Mouse (Mus musculus) midbrain, embryonic 14.5 days (tissue): ENCODE results near the gene Hspb3. TPM values are rescaled to one million over a fixed set of nuclear protein-coding genes. Genes with fewer than 3 reads are reported as not detected.

Source experiments
- ATAC-seq: fragments of 200-750 bp; cut with Nextera tagmentation; 2 replicates; pipeline ENCODE4 v1.8.0; 2017; ENCODE audit warnings: moderate number of reproducible peaks, moderate library complexity; ENCODE audit not compliant: low FRiP score, low TSS enrichment
- DNase-seq: peaks from one replicate; pipeline ENCODE4 v3.0.0-alpha.2; 2015
- H3K27ac ChIP-seq: fragments of 300-500 bp; sonication (generic); replicated peaks from 2 replicates; pipeline ENCODE4 v1.5.1; 2014; ENCODE audit warnings: mild to moderate bottlenecking, low read depth, low read length, moderate library complexity
- H3K27me3 ChIP-seq: fragments of 300-500 bp; sonication (generic); 2 replicates; pipeline ENCODE4 v1.6.1; 2014; ENCODE audit warnings: low read length, control low read depth, mixed read lengths; ENCODE audit not compliant: control insufficient read depth, insufficient read depth
- H3K36me3 ChIP-seq: fragments of 300-500 bp; sonication (generic); 2 replicates; pipeline ENCODE4 v1.6.1; 2014; ENCODE audit warnings: low read length, control low read depth; ENCODE audit not compliant: control insufficient read depth, insufficient read depth
- H3K4me1 ChIP-seq: fragments of 300-500 bp; sonication (generic); 2 replicates; pipeline ENCODE4 v1.6.1; 2014; ENCODE audit warnings: mild to moderate bottlenecking, antibody characterized with exemption, low read length, control low read depth; ENCODE audit not compliant: control insufficient read depth, insufficient read depth
- H3K4me2 ChIP-seq: fragments of 300-500 bp; sonication (generic); 2 replicates; pipeline ENCODE4 v1.6.1; 2014; ENCODE audit warnings: mild to moderate bottlenecking, low read length, moderate library complexity
- H3K4me3 ChIP-seq: fragments of 300-500 bp; sonication (generic); replicated peaks from 2 replicates; pipeline ENCODE4 v1.5.1; 2014; ENCODE audit warnings: low read depth, low read length
- H3K9ac ChIP-seq: fragments of 300-500 bp; sonication (generic); replicated peaks from 2 replicates; pipeline ENCODE4 v1.6.1; 2014; ENCODE audit warnings: mild to moderate bottlenecking, low read length, moderate library complexity
- H3K9me3 ChIP-seq: fragments of 300-500 bp; sonication (generic); 2 replicates; pipeline ENCODE4 v1.6.1; 2016; ENCODE audit warnings: low read length, control low read depth, mixed read lengths; ENCODE audit not compliant: control insufficient read depth
- WGBS: fragments of 180-500 bp; shearing (Covaris S2); extraction: QIAGEN DNeasy Blood & Tissue Kit; methylation state at CpG from one replicate; pipeline ENCODE4 v1.1.7; 2014; 5-methylcytosine and 5-hydroxymethylcytosine counted together
- polyA plus RNA-seq: library from polyadenylated mRNA; unstranded; fragments of >200 nt; fragmentation: Nextera tagmentation; extraction: Ambion mirVana; gene quantifications from 2 replicates; pipeline ENCODE4 v1.2.1, GENCODE M21; 2014

Hspb3 gene
- polyA plus RNA-seq, 1 experiment from 2014 or later, result 0.29 TPM

DNA sequence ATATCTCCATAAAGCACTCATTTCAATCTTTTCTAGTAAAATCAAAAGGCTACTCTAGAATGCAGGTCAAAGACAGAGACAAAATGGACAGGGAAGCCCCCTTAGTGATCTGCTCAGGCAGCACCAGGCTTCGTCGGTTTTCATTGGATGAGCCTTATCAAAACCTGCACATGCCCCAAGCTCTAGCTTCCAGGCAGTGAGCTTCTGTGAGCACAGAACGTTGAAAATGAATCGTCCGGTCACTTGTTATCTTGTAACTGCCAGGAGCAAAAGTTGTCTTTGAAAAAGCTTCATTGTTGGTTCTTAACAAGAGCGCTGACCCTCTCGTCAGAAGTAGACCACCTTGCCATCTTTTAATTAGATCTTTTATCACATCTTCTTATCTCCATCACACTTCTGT lies 26.4 kb upstream of the Hspb3 start:
- Histone ChIP-seq H3K9ac (no peak overlapping the region), H3K4me2 (no peak overlapping the region), H3K36me3 (no peaks in the 10 kb centered on the region), H3K27me3 (no peaks in the 10 kb centered on the region), H3K9me3 (no peaks in the 10 kb centered on the region), H3K4me1 (no peaks in the 10 kb centered on the region), H3K4me3 (no peak overlapping the region), H3K27ac (no peak overlapping the region)
- no peak for DNase-seq
- ATAC-seq, result no peak
- WGBS, result 81% methylated on average over 7 of the region's 7 CpGs

DNA sequence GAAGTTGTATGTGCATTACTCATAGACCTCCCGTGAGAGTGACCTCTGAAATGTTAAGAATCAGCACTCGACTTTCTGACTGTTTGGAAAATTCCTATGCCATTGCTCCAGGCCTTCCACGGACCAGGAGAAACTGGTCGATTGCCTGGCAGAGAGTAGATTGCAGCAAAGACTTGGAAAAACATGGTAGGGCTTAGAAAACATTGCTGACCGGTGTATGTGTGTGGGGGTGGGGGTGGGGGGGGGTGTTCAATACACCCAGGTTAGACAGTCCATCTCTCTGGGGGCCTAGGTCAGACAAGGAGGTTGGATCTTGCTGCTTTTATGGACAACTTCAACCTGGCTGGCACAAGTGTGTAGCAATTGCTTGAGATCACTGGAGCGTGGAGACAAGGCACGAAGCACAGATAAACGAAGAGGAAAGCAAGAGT lies 23.2 kb upstream of the Hspb3 start:
- DNase-seq (no peak), ATAC-seq (no peak)
- Histone ChIP-seq H3K4me2 (no peak overlapping the region), H3K4me3 (no peak overlapping the region), H3K9ac (no peak overlapping the region), H3K27ac (no peak overlapping the region), H3K36me3 (no peaks in the 10 kb centered on the region), H3K27me3 (no peaks in the 10 kb centered on the region), H3K9me3 (no peaks in the 10 kb centered on the region), H3K4me1 (no peaks in the 10 kb centered on the region)
- WGBS, result 73% methylated on average over 8 of the region's 8 CpGs

DNA sequence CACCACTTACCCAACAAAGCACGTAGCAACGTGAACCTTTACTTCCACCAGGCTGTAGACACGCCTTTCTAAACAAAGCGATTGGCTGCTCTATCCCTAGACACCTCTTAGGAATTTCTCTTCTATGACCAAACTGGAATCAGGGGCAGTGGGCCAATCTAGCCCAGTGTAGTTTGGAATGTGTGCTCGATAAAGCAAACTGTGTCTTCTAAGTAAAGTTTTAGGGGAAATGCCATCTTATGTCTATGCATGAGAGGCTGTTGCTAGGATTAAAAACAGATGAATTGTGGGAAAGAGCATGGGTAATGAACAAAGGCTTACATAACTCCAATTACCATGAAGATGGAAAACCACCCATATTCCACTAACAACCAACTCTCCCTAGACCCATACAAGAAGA lies 19.3 kb upstream of the Hspb3 start:
- H3K4me1 ChIP-seq, result no peaks in the 10 kb centered on the region
- no peak overlapping the region for H3K9ac ChIP-seq
- no peaks in the 10 kb centered on the region for H3K9me3 ChIP-seq
- ATAC-seq (no peak), DNase-seq (no peak)
- H3K4me2 ChIP-seq, result no peak overlapping the region
- H3K4me3 ChIP-seq, result no peak overlapping the region
- H3K27me3 ChIP-seq, result no peaks in the 10 kb centered on the region
- no peak overlapping the region for H3K27ac ChIP-seq
- WGBS, result 87% methylated on average over 5 of the region's 5 CpGs
- H3K36me3 ChIP-seq, result no peaks in the 10 kb centered on the region

- no peaks in the 10 kb centered on the region for H3K9me3 ChIP-seq
- no peaks in the 10 kb centered on the region for H3K4me1 ChIP-seq
- H3K27ac ChIP-seq, result no peak overlapping the region
- H3K27me3 ChIP-seq, result no peaks in the 10 kb centered on the region
- no peak overlapping the region for H3K9ac ChIP-seq
- DNase-seq (no peak), ATAC-seq (no peak)
- no peaks in the 10 kb centered on the region for H3K36me3 ChIP-seq
- no peak overlapping the region for H3K4me3 ChIP-seq
- 95% methylated on average over 7 of the region's 7 CpGs for WGBS
- no peak overlapping the region for H3K4me2 ChIP-seq
Measured at GRCm38 (mm10) chr13:113680646-113681045, 17.2 kb upstream of the Hspb3 start.

DNA sequence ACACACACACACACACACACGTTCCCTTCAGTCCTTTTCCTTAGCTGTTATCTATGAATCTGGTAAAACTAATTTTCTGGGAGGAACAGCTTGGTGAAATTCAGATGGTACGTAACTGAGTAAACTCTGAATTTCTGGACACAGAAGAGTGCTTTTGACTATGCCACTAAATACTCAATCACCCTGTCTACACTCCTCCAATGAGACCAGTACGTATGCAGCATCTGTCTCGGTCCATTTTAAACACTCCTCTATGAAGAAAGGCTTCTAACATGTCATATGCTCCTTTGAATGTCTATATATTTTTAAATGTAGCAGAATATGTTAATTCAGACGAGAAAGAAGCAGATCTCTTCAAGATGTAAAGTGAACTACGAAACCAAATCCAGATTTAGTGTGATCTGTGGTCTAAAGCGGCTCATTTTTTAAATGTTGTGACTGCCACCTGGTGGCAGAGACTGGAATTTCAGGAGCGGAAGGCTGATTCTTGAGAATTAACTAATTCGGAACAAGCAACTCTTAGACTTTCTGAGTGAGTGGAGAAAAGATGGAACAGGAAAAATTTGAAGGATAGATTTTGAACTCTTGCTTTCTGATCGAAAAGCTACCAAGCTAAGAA lies 6.1 kb upstream of the Hspb3 start:
- no peaks in the 10 kb centered on the region for H3K4me1 ChIP-seq
- H3K36me3 ChIP-seq, result no peaks in the 10 kb centered on the region
- no peak overlapping the region for H3K27ac ChIP-seq
- no peak; the same call in 1 of the 2 replicates for ATAC-seq
- peak; percentile 93 for DNase-seq
- WGBS, result 43% methylated on average over 10 of the region's 10 CpGs
- H3K4me3 ChIP-seq, result no peak overlapping the region
- no peaks in the 10 kb centered on the region for H3K27me3 ChIP-seq
- H3K4me2 ChIP-seq, result no peak overlapping the region
- no peak overlapping the region for H3K9ac ChIP-seq
- no peaks in the 10 kb centered on the region for H3K9me3 ChIP-seq

GRCm38 (mm10) chr13:113663883-113664282 lies 407 bp upstream of the Hspb3 start:
- 90% methylated on average over 7 of the region's 7 CpGs for WGBS
- H3K9me3 ChIP-seq, result no peaks in the 10 kb centered on the region
- no peaks in the 10 kb centered on the region for H3K36me3 ChIP-seq
- H3K4me1 ChIP-seq, result no peaks in the 10 kb centered on the region
- no peak overlapping the region for H3K4me2 ChIP-seq
- no peak overlapping the region for H3K27ac ChIP-seq
- H3K9ac ChIP-seq, result no peak overlapping the region
- DNase-seq (no peak), ATAC-seq (no peak)
- H3K27me3 ChIP-seq, result no peaks in the 10 kb centered on the region
- no peak overlapping the region for H3K4me3 ChIP-seq

DNA sequence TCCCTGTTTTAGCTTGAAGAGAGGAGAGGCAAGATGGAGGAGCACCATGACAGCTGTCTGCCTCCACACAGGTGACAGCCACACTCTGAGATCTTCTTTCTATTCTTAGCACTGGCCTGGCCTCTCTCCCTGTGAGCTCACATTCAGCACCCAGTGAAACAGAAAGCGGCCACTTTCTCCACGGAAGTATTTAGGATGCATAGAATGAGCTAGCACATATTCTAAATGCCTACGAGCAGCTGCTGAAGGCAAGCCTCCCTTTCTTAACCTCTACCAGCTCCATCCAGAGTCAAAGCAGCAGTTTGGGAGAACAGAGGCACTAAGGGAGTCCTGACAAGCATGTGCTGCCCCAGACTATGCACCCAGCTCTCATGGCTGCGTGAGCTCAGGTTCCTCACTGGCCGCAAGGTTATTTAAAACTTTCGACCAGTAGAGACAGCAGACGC lies 1.6 kb downstream of the Hspb3 start:
- Histone ChIP-seq H3K9me3 (no peaks in the 10 kb centered on the region), H3K4me3 (no peak overlapping the region), H3K9ac (no peak overlapping the region), H3K4me2 (no peak overlapping the region), H3K36me3 (no peaks in the 10 kb centered on the region), H3K27ac (no peak overlapping the region), H3K27me3 (no peaks in the 10 kb centered on the region), H3K4me1 (no peaks in the 10 kb centered on the region)
- ATAC-seq (no peak), DNase-seq (no peak)
- WGBS, result 82% methylated on average over 7 of the region's 7 CpGs

GRCm38 (mm10) chr13:113660576-113661310 lies 2.7 kb downstream of the Hspb3 start:
- WGBS, result 79% methylated on average over 9 of the region's 9 CpGs
- no peak overlapping the region for H3K27ac ChIP-seq

DNA sequence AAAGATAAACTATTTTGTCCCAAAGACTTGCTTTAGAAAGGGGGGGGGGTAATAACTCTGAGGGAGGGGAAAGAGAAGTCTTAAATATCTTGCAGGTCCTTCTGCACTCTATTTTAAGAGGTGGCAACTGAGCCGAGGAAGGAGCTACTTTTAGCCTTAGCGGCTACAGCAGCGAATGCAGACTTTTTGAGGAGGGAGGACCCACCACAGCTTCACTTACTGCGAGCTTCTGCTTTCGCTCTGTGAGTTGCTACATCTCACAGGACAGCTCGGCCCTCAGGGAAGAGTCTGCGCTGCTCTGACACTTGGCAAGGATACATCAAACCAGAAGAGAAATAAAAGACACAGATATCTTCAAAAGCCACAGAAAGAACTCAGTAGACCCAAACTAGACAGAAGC lies 6.3 kb downstream of the Hspb3 start:
- H3K27me3 ChIP-seq, result no peaks in the 10 kb centered on the region
- H3K9ac ChIP-seq, result no peak overlapping the region
- ATAC-seq (no peak), DNase-seq (no peak)
- no peak overlapping the region for H3K4me3 ChIP-seq
- H3K36me3 ChIP-seq, result no peaks in the 10 kb centered on the region
- H3K4me1 ChIP-seq, result no peaks in the 10 kb centered on the region
- WGBS, result 81% methylated on average over 7 of the region's 7 CpGs
- H3K9me3 ChIP-seq, result no peaks in the 10 kb centered on the region
- H3K4me2 ChIP-seq, result no peak overlapping the region
- H3K27ac ChIP-seq, result no peak overlapping the region

More at GRCm38 (mm10) chr13:113660576-113661310, 2.7 kb downstream of the Hspb3 start:
- H3K4me2 ChIP-seq, result no peak overlapping the region
- DNase-seq (no peak), ATAC-seq (no peak)
- no peaks in the 10 kb centered on the region for H3K27me3 ChIP-seq
- H3K4me1 ChIP-seq, result no peaks in the 10 kb centered on the region
- H3K4me3 ChIP-seq, result no peak overlapping the region
- no peak overlapping the region for H3K9ac ChIP-seq
- H3K9me3 ChIP-seq, result no peaks in the 10 kb centered on the region
- no peaks in the 10 kb centered on the region for H3K36me3 ChIP-seq
